Mouse (Mus musculus): Measurements from ENCODE around the gene Rflnb.

GRCm38 (mm10) chr11:75972916-75973567, 54.5 kb downstream of the Rflnb start:
- TF ChIP-seq CTCF (IDR thresholded peaks at IDR 0.05; ENCODE audit: extremely low read depth, insufficient read depth, low read length) (no peak), POLR2A (IDR thresholded peaks at IDR 0.05; ENCODE audit: extremely low read depth, insufficient read depth, low read length) (no peak)
